Mouse (Mus musculus): ENCODE results near the gene Mapk8ip3.

- TF ChIP-seq CTCF (IDR thresholded peaks at IDR 0.05; ENCODE audit: low read depth, low read length) (no peak), EP300 (IDR thresholded peaks at IDR 0.05; ENCODE audit: insufficient read depth, low read depth, low read length) (no peak), POLR2A (IDR thresholded peaks at IDR 0.05; ENCODE audit: insufficient read depth, low read length) (no peak)
These were observed 80.2 kb downstream of the Mapk8ip3 start for GRCm38 (mm10) chr17:24856589-24856988.
